Mouse (Mus musculus): ENCODE data around the gene Dok4.

- TF ChIP-seq CTCF (IDR thresholded peaks at IDR 0.05; ENCODE audit: borderline replicate concordance, extremely low read depth, insufficient read depth, insufficient read length), result no peak
- no peak for TF ChIP-seq POLR2A (IDR thresholded peaks at IDR 0.05; ENCODE audit: borderline replicate concordance, extremely low read depth, insufficient read depth, insufficient read length, poor library complexity, severe bottlenecking)
These were observed 5.5 kb downstream of the Dok4 start for GRCm38 (mm10) chr8:94870474-94871107.

Data from brain, embryonic 14.5 days (tissue).